Mouse (Mus musculus) ES-Bruce4 (cell line): ENCODE data around the gene Tmem239.

Experiments used
- CTCF ChIP-seq: IDR thresholded peaks from one replicate; pipeline ENCODE4 v1.8.1; 2011; ENCODE audit warnings: low read depth, low read length
- EP300 ChIP-seq: IDR thresholded peaks from 2 replicates; pipeline ENCODE4 v1.6.1; 2011; ENCODE audit warnings: low read depth, low read length; ENCODE audit not compliant: insufficient read depth
- POLR2A ChIP-seq: IDR thresholded peaks from one replicate; pipeline ENCODE4 v1.8.1; 2011; ENCODE audit warnings: low read length; ENCODE audit not compliant: insufficient read depth

GRCm38 (mm10) chr2:130401891-130402290 is 4.4 kb upstream of the Tmem239 start:
- TF ChIP-seq POLR2A, result no peak
- no peak for TF ChIP-seq CTCF
- no peak for TF ChIP-seq EP300
